Mouse (Mus musculus): ENCODE measurements around the gene Slc30a6. TPM values are rescaled to one million over a fixed set of nuclear protein-coding genes. Genes with fewer than 3 reads are reported as not detected.

Gene Slc30a6
- 10 to 100 TPM in 1 of 2 experiments, 1 to 10 TPM in 1; 8.0 to 19.7 TPM for polyA plus RNA-seq (2012; fragmentation: generic; extraction: Trizol)

DNA sequence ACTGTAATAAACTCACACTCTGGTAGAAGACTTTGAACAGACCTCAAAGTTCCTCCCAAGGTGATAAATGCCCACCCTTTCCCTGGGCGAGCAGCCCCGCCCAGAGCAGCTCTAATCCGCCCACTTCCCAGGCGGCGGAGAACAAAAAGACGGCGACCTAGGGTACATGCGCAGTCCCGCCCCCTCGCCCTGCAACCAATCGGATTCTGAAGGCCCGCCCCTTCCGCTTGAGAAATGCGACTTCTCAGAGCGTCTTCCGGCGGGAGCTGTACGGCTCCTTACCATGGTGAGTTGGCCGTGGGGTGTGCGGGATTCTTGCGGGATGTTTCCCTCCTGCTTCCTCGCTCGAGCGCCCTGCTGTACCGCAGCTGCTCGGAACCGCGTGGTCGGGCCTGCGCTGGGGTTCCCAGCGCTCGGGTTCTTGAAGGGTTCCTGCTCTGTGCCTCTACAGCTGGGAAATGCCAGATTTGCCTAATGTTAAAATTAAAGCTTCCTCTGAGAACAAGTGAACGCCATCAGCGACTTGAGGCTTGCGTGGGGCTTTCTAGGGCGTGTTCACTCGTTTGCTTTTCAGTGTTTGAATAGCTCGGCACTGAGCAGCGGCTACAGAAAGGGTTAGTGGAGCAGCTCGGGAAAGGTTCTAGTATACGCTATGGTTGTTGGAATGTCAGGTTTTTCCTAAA lies at the start of gene Slc30a6:
TSS of gene Slc30a6 (plus strand) at position 226 of the 683 bp plus-strand sequence.

GRCm38 (mm10) chr17:74458711-74459408 lies 63.5 kb downstream of the Slc30a6 start, which contains the start of gene Nlrc4:
Nlrc4 (minus strand) TSS chr17:74459142.

Other genes starting within 250 kb of the Slc30a6 start
- 10 to 100 TPM; 14.4 to 32.3 TPM for gene Memo1, start 100.1 kb upstream of the Slc30a6 start, polyA plus RNA-seq (2012; fragmentation: generic; extraction: Trizol)
- 100 to 1,000 TPM in 1 of 2 experiments, 10 to 100 TPM in 1; 85.3 to 113 TPM for gene Dpy30, start 71.7 kb upstream of the Slc30a6 start, polyA plus RNA-seq (2012; fragmentation: generic; extraction: Trizol)
- gene Spast, start 56.6 kb upstream of the Slc30a6 start, polyA plus RNA-seq (2012; fragmentation: generic; extraction: Trizol): 1 to 10 TPM; 2.5 to 7.7 TPM
- gene Nlrc4, start 63.5 kb downstream of the Slc30a6 start, polyA plus RNA-seq (2012; fragmentation: generic; extraction: Trizol): under 1 TPM; 0.01 to 0.05 TPM
- gene Yipf4, start 93.9 kb downstream of the Slc30a6 start, polyA plus RNA-seq (2012; fragmentation: generic; extraction: Trizol): 10 to 100 TPM in 1 of 2 experiments, 1 to 10 TPM in 1; 2.7 to 37.4 TPM
- 10 to 100 TPM in 1 of 2 experiments, 1 to 10 TPM in 1; 3.9 to 20.9 TPM for gene Birc6, start 132.7 kb downstream of the Slc30a6 start, polyA plus RNA-seq (2012; fragmentation: generic; extraction: Trizol)

Measured in C3H10T1/2 (cell line).